Mouse (Mus musculus) intestine, embryonic 16.5 days (tissue): ENCODE data around the gene Setd1b. TPM values are rescaled to one million over a fixed set of nuclear protein-coding genes. Genes with fewer than 3 reads are reported as not detected.

Experiments used
- ATAC-seq: fragments of 200-750 bp; cut with Nextera tagmentation; 2 replicates; pipeline ENCODE4 v1.8.0; 2017; ENCODE audit warnings: moderate TSS enrichment, moderate library complexity
- H3K27ac ChIP-seq: fragments of 300-500 bp; sonication (generic); 2 replicates; pipeline ENCODE4 v1.5.1; 2014; ENCODE audit warnings: mild to moderate bottlenecking, low read length
- H3K27me3 ChIP-seq: fragments of 300-500 bp; sonication (generic); replicated peaks from 2 replicates; pipeline ENCODE4 v1.6.1; 2014; ENCODE audit warnings: low read length, control low read depth, mixed read lengths; ENCODE audit not compliant: control insufficient read depth, insufficient read depth
- H3K36me3 ChIP-seq: fragments of 300-500 bp; sonication (generic); 2 replicates; pipeline ENCODE4 v1.6.1; 2014; ENCODE audit warnings: low read length, control low read depth; ENCODE audit not compliant: control insufficient read depth, insufficient read depth
- H3K4me1 ChIP-seq: fragments of 300-500 bp; sonication (generic); 2 replicates; pipeline ENCODE4 v1.6.1; 2014; ENCODE audit warnings: low read length, control low read depth, mixed read lengths; ENCODE audit not compliant: control insufficient read depth, insufficient read depth
- H3K4me2 ChIP-seq: fragments of 300-500 bp; sonication (generic); 2 replicates; pipeline ENCODE4 v1.6.1; 2014; ENCODE audit warnings: low read depth, low read length, control low read depth
- H3K4me3 ChIP-seq: fragments of 300-500 bp; sonication (generic); 2 replicates; pipeline ENCODE4 v1.5.1; 2014; ENCODE audit warnings: mild to moderate bottlenecking, low read length
- H3K9ac ChIP-seq: fragments of 300-500 bp; sonication (generic); 2 replicates; pipeline ENCODE4 v1.6.1; 2014; ENCODE audit warnings: low read depth, low read length
- H3K9me3 ChIP-seq: fragments of 300-500 bp; sonication (generic); 2 replicates; pipeline ENCODE4 v1.6.1; 2016; ENCODE audit warnings: low read length, control low read depth; ENCODE audit not compliant: control insufficient read depth
- WGBS: fragments of 180-500 bp; shearing (Covaris S2); extraction: QIAGEN DNeasy Blood & Tissue Kit; methylation state at CpG from one replicate; pipeline ENCODE4 v1.1.7; 2014; 5-methylcytosine and 5-hydroxymethylcytosine counted together
- polyA plus RNA-seq: library from polyadenylated mRNA; unstranded; fragments of >200 nt; fragmentation: Nextera tagmentation; extraction: Ambion mirVana; gene quantifications from 2 replicates; pipeline ENCODE4 v1.2.1, GENCODE M21; 2015

The Setd1b gene
- polyA plus RNA-seq, 1 experiment from 2014 or later: 6.9 TPM

DNA sequence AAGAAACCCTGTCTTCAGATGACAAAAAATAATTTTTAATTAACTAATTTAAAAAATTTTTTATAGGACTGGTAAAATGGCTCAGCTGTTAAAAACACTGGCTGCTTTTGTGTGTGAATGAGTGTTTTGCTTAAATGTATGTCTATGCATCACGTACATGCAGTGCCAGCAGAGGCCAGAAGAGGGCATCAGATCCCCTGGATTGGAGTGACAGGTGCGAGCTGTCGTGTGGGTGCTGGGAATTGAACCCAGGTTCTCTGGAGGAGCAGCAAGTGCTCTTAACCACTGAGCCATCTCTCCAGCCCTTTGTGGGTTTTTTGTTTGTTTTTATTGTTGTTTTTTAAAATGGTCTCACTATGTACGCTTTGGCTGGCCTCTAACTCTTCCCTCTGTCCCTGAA, 19.8 kb upstream of the Setd1b start:
- Histone ChIP-seq H3K4me2 (no peak overlapping the region), H3K27me3 (no peaks in the 10 kb centered on the region), H3K27ac (no peak overlapping the region), H3K36me3 (no peaks in the 10 kb centered on the region), H3K4me3 (no peak overlapping the region), H3K4me1 (0 out of 2 replicates have a peak, but pooled peaks cover 3% of the 10 kb centered on the region), H3K9me3 (no peaks in the 10 kb centered on the region), H3K9ac (no peak overlapping the region)
- 87% methylated on average over 4 of the region's 4 CpGs for WGBS
- no peak for ATAC-seq

DNA sequence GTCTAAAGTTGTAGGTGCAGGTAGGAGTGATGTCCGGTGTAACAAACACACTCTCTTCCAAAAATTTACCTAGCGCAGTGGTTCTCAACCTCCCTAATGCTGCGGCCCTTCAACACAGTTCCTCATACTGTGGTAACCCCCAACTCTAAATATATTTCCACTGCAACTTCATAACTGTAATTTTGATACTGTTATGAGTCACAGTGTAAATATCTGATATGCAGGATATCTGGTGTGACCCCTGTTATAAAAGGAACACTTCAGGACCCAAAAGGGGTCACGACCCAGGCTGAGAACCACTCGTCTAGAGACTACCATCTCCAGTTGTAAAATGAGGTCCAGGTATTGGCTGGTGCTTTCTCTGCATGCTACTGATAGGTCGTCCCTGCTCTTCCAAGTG, 16.9 kb upstream of the Setd1b start:
- Histone ChIP-seq H3K9ac (no peak overlapping the region), H3K4me2 (no peak overlapping the region), H3K4me1 (peaks cover 8% of the 10 kb centered on the region), H3K27me3 (no peaks in the 10 kb centered on the region), H3K36me3 (0 out of 2 replicates have a peak, but pooled peaks cover 4% of the 10 kb centered on the region), H3K4me3 (no peak overlapping the region), H3K9me3 (no peaks in the 10 kb centered on the region), H3K27ac (no peak overlapping the region)
- no peak for ATAC-seq
- WGBS: 76% methylated on average over 6 of the region's 6 CpGs

DNA sequence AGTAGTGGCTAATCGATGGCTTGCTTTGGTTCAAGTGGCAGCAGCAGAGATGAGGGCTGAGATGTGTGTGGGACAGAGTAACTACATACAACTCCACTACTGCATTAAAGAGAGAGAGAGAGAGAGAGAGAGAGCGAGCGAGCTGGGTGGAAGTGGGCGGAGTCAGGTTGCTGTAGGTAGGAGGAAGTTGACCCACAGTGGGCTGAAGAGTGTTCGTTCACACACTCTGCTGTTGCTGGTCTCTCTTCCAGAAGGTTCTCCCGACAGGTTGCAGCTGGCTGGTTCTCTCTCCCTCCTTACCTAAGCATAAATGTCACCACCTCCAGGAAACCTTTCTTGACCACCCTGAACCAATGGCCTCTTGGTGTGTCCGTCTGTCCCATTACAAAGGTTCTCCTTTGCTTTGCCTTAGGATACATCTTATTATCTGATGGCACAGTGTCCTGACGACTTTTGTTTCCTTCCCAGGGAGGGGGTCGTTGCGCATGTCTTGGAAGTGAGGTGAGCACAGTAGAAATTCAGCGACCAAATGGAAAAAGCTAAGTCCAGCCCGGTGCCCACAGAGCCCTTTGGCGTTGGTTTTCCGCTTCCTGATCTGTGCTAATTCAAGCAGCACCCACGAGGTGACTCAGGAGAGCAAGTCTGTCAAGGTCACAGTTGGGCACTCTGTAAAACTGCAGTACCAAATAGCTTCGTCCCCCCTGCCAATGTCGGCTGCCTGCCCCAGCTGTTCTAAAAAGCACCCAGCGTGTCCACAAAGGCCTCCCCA, 16.2 kb upstream of the Setd1b start:
- no peak for ATAC-seq
- peaks cover 11% of the 10 kb centered on the region for H3K4me1 ChIP-seq
- no peak overlapping the region for H3K27ac ChIP-seq
- H3K27me3 ChIP-seq: no peaks in the 10 kb centered on the region
- no peaks in the 10 kb centered on the region for H3K9me3 ChIP-seq
- no peak overlapping the region for H3K4me2 ChIP-seq
- 77% methylated on average over 18 of the region's 18 CpGs for WGBS
- H3K4me3 ChIP-seq: no peak overlapping the region
- 0 out of 2 replicates have a peak, but pooled peaks cover 4% of the 10 kb centered on the region for H3K36me3 ChIP-seq
- no peak overlapping the region for H3K9ac ChIP-seq

GRCm38 (mm10) chr5:123127031-123127430, 15.0 kb upstream of the Setd1b start:
- Histone ChIP-seq H3K4me3 (no peak overlapping the region), H3K9ac (no peak overlapping the region), H3K36me3 (0 out of 2 replicates have a peak, but pooled peaks cover 4% of the 10 kb centered on the region), H3K27ac (no peak overlapping the region), H3K4me1 (peaks cover 18% of the 10 kb centered on the region), H3K27me3 (no peaks in the 10 kb centered on the region), H3K9me3 (no peaks in the 10 kb centered on the region), H3K4me2 (no peak overlapping the region)
- 76% methylated on average over 6 of the region's 6 CpGs for WGBS
- no peak for ATAC-seq

DNA sequence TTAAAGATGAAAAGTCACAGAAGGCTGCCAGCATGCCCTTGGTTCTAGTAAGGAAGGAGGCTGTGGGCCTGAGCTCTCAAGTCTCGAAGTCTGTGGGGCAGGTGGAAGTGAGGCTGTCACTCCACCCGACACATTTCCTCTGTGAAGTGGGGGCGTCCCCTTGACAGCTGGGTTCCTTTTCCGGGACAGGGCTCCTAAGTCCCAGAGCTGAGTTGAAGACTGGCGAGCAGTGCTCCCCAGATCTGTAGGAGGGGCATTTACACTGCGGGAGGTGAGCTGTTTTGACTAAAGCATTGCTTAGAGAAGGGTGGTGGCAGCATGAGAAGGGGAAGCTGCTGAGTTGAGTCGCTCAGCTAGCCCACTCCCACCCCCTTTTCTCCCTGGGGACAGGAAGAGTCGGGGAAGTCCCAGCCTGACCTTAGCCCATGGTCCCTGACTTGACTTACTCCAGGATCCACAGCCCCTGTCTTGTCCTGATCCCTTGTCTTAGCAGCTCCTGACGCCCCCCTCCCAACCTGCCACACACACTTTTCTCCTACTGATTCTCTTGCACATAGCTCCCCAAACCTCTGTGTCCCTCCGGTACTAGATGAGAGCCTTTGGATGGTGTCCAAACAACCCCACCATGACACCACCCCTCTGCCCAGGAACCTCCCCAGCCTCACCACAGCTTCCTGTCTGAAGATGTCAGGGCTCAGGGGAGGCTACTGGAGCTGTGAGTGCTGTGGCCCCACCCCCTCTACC, 13.4 kb upstream of the Setd1b start:
- ATAC-seq: no peak
- no peak overlapping the region for H3K27ac ChIP-seq
- peaks cover 33% of the 10 kb centered on the region for H3K4me1 ChIP-seq
- no peaks in the 10 kb centered on the region for H3K27me3 ChIP-seq
- H3K9me3 ChIP-seq: no peaks in the 10 kb centered on the region
- no peak overlapping the region for H3K4me2 ChIP-seq
- 0 out of 2 replicates have a peak, but pooled peaks cover 4% of the 10 kb centered on the region for H3K36me3 ChIP-seq
- WGBS: 61% methylated on average over 9 of the region's 10 CpGs
- no peak overlapping the region for H3K9ac ChIP-seq
- H3K4me3 ChIP-seq: no peak overlapping the region

DNA sequence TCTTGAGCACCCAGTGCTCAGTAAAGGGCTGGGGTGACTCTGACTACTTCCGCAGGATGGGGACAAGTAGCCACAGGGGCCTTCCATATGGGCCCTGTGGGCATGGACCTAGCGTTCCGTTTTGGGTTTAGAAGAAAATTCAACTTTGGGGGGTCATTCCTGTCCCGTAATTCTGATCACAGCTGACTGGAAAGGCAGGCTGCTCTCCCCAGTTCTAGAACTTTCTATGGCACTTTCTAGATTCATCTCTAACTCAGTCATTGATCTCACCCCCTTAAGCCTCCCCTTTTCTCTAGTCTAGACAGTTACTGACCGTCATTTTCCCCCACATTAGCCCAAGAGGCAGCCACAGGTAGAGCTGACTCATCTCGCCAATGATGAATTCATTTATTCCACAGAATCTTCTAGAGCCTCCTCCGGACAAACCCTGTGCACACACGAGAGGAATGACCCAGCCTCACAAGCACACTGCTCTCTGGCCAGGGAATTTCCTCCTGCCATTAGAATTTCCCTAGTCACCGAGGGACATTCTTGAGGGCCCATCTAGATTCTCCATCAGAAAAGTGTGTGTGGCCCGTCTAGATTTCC, 12.7 kb upstream of the Setd1b start:
- WGBS: 78% methylated on average over 10 of the region's 10 CpGs
- no peak for ATAC-seq
- Histone ChIP-seq H3K9ac (no peak overlapping the region), H3K4me3 (no peak overlapping the region), H3K27me3 (no peaks in the 10 kb centered on the region), H3K4me2 (no peak overlapping the region), H3K9me3 (no peaks in the 10 kb centered on the region), H3K36me3 (0 out of 2 replicates have a peak, but pooled peaks cover 4% of the 10 kb centered on the region), H3K27ac (no peak overlapping the region), H3K4me1 (peaks cover 39% of the 10 kb centered on the region)

GRCm38 (mm10) chr5:123130030-123130813, 11.8 kb upstream of the Setd1b start:
- Histone ChIP-seq H3K27me3 (no peaks in the 10 kb centered on the region), H3K9ac (no peak overlapping the region), H3K4me3 (no peak overlapping the region), H3K9me3 (no peaks in the 10 kb centered on the region), H3K36me3 (0 out of 2 replicates have a peak, but pooled peaks cover 4% of the 10 kb centered on the region), H3K4me1 (peaks cover 49% of the 10 kb centered on the region), H3K27ac (no peak overlapping the region; the same call in 1 of the 2 replicates), H3K4me2 (no peak overlapping the region)
- ATAC-seq: 0 out of 2 replicates have a peak, but pooled peaks have one; percentile 5
- 80% methylated on average over 9 of the region's 9 CpGs for WGBS

DNA sequence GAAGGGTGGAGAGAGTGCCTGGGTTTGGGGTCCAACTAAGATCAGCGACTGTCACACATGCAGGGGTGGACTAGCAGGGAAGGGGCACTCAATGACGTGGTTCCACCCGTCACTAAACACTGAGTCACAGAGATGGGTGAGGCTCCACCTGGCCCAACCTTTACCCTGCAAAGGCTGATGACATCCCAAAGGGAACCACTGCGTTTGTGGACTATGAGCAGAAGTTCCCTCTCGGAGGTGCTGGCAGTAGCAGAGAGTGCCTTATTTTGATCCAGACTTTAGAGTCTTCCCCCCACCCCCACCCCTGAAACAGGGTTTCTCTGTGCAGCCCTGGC, 11.2 kb upstream of the Setd1b start:
- H3K27ac ChIP-seq: no peak overlapping the region
- 0 out of 2 replicates have a peak, but pooled peaks cover 4% of the 10 kb centered on the region for H3K36me3 ChIP-seq
- H3K9ac ChIP-seq: no peak overlapping the region
- H3K4me2 ChIP-seq: no peak overlapping the region
- H3K27me3 ChIP-seq: no peaks in the 10 kb centered on the region
- no peak overlapping the region for H3K4me3 ChIP-seq
- 58% methylated on average over 5 of the region's 5 CpGs for WGBS
- no peaks in the 10 kb centered on the region for H3K9me3 ChIP-seq
- peak; percentile 9; the same call in 1 of the 2 replicates for ATAC-seq
- H3K4me1 ChIP-seq: peaks cover 54% of the 10 kb centered on the region
